Mouse (Mus musculus) stomach, embryonic 14.5 days (tissue): ENCODE measurements at regions not wholly inside any gene's neighbourhood (a gene's known extent, or its start where the extent isn't known, plus 50 kb on each side); places are given as distances from the start of the nearest gene placed in this dataset.

ENCODE experiments used
- ATAC-seq: fragments of 200-750 bp; cut with Nextera tagmentation; 2 replicates; pipeline ENCODE4 v1.8.0; 2017; ENCODE audit warnings: low read depth, moderate TSS enrichment; ENCODE audit not compliant: insufficient number of reproducible peaks, insufficient read depth, low FRiP score
- H3K27ac ChIP-seq: fragments of 300-500 bp; sonication (generic); 2 replicates; pipeline ENCODE4 v1.5.1; 2014; ENCODE audit warnings: mild to moderate bottlenecking, low read length, moderate library complexity, mixed read lengths
- H3K27me3 ChIP-seq: fragments of 300-500 bp; sonication (generic); 2 replicates; pipeline ENCODE4 v1.6.1; 2014; ENCODE audit warnings: low read length, control low read depth, mixed read lengths; ENCODE audit not compliant: control insufficient read depth, insufficient read depth
- H3K36me3 ChIP-seq: fragments of 300-500 bp; sonication (generic); 2 replicates; pipeline ENCODE4 v1.6.1; 2014; ENCODE audit warnings: mild to moderate bottlenecking, control low read depth, low read length, moderate library complexity, mixed read lengths; ENCODE audit not compliant: control insufficient read depth, insufficient read depth
- H3K4me1 ChIP-seq: fragments of 300-500 bp; sonication (generic); 2 replicates; pipeline ENCODE4 v1.6.1; 2014; ENCODE audit warnings: low read length, control low read depth, mixed read lengths; ENCODE audit not compliant: control insufficient read depth, insufficient read depth
- H3K4me2 ChIP-seq: fragments of 300-500 bp; sonication (generic); replicated peaks from 2 replicates; pipeline ENCODE4 v1.6.1; 2014; ENCODE audit warnings: low read depth, low read length, control low read depth
- H3K4me3 ChIP-seq: fragments of 300-500 bp; sonication (generic); 2 replicates; pipeline ENCODE4 v1.5.1; 2014; ENCODE audit warnings: low read depth, low read length, control low read depth
- H3K9ac ChIP-seq: fragments of 300-500 bp; sonication (generic); replicated peaks from 2 replicates; pipeline ENCODE4 v1.6.1; 2014; ENCODE audit warnings: low read depth, mild to moderate bottlenecking, control low read depth, low read length, moderate library complexity, mixed read lengths
- H3K9me3 ChIP-seq: fragments of 300-500 bp; sonication (generic); 2 replicates; pipeline ENCODE4 v1.6.1; 2016; ENCODE audit warnings: low read depth, low read length, control low read depth; ENCODE audit not compliant: control insufficient read depth
- whole genome bisulfite sequencing: fragments of 180-500 bp; shearing (Covaris S2); extraction: QIAGEN DNeasy Blood & Tissue Kit; methylation state at CpG from one replicate; pipeline ENCODE4 v1.1.7; 2014; 5-methylcytosine and 5-hydroxymethylcytosine counted together

DNA sequence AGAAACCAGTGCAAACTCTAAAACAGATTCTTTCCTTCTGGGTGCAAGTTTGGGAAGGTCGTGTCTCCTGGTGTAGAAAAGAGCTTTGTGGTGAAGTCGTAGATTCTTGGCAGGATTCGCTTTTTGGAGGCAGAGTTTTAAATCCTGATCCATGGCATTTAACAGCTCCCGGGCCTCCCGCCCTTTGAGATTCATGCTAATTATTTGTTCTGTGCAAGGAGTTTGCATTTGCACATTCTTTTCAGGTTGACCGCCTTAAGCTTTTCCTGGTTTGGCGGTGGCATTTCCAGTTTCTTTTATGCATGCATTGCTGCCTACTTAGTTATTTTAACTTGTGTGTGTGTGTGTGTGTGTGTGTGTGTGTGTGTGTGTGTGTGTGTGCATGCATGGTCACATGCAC lies 126.9 kb upstream of the A230072I06Rik start:
- H3K27me3 ChIP-seq: no peaks in the 10 kb centered on the region
- H3K36me3 ChIP-seq: no peaks in the 10 kb centered on the region
- WGBS: 66% methylated on average over 7 of the region's 7 CpGs
- H3K27ac ChIP-seq: no peak overlapping the region
- no peaks in the 10 kb centered on the region for H3K9me3 ChIP-seq
- no peak overlapping the region for H3K4me3 ChIP-seq
- no peak for ATAC-seq
- H3K4me2 ChIP-seq: no peak overlapping the region
- no peak overlapping the region for H3K9ac ChIP-seq
- no peaks in the 10 kb centered on the region for H3K4me1 ChIP-seq

DNA sequence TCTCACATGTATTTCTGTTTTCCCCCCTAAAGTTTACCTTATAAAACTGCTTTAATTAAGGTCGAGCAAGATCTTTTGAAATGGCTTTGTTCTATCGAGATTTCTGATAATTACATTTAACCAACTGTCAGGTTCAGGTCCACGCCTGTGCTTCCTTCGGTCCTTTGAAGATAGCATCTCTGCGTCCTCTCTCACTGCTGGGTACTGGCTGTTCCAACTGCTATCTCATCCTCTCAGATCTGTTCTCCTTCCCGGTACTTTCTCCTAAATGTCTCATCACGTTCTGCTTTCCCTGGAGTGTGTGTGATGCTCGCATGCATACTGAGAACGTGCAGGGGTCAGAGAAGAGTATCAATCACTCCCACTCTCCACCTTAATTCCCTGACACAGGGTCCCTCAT lies 125.8 kb upstream of the A230072I06Rik start:
- no peak overlapping the region for H3K27ac ChIP-seq
- H3K9ac ChIP-seq: no peak overlapping the region
- no peak overlapping the region for H3K4me2 ChIP-seq
- 53% methylated on average over 9 of the region's 9 CpGs for WGBS
- H3K4me1 ChIP-seq: no peaks in the 10 kb centered on the region
- ATAC-seq: no peak
- no peaks in the 10 kb centered on the region for H3K9me3 ChIP-seq
- H3K4me3 ChIP-seq: no peak overlapping the region
- H3K27me3 ChIP-seq: no peaks in the 10 kb centered on the region
- no peaks in the 10 kb centered on the region for H3K36me3 ChIP-seq

DNA sequence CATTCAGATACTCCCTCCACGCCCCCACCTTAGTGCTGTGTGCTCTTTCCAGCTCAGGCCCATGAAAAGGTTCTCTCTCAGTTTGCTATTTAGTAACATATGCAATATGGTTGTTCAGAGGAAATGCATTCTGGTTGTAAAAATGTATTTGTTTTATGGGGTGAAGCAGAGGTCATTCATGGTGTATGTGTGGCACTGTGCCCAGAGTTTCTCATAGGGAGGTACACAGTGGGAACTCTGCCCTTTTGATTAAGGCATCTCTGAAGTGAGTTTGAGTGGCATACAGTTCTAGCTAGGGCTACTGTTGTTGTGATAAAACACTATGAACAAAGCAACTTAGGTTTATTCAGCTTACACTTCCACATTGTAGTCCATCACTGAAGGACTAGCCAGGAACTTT lies 121.7 kb upstream of the A230072I06Rik start:
- no peak overlapping the region for H3K4me3 ChIP-seq
- 79% methylated on average over 1 of the region's 1 CpGs for WGBS
- peak; percentile 28; the same call in 1 of the 2 replicates for ATAC-seq
- H3K4me2 ChIP-seq: no peak overlapping the region
- H3K9me3 ChIP-seq: no peaks in the 10 kb centered on the region
- H3K36me3 ChIP-seq: no peaks in the 10 kb centered on the region
- no peaks in the 10 kb centered on the region for H3K27me3 ChIP-seq
- H3K4me1 ChIP-seq: no peaks in the 10 kb centered on the region
- no peak overlapping the region for H3K27ac ChIP-seq
- no peak overlapping the region for H3K9ac ChIP-seq

DNA sequence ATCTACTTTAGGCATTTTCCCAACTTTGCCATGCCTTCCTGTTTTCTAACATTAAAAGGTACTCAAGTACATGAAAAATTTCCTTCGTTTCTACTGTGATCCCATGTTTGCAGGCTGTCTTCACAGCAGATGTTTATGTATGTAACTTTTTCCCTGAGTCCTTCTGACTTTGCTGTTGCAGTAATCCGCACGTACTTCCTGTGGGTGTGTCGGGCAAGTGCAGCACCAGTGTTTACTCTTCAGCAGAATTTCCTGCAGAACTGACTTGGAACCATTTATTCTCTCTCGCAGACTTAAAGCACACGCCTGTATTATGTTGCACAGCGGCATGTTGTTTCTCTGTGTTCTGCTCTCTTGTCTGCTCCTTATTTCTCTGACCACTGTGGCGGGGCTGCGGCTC lies 120.4 kb upstream of the A230072I06Rik start:
- H3K4me2 ChIP-seq: no peak overlapping the region
- no peak overlapping the region for H3K9ac ChIP-seq
- H3K9me3 ChIP-seq: no peaks in the 10 kb centered on the region
- no peak for ATAC-seq
- WGBS: 58% methylated on average over 9 of the region's 9 CpGs
- peaks cover 2% of the 10 kb centered on the region; the same call in 1 of the 2 replicates for H3K4me1 ChIP-seq
- H3K36me3 ChIP-seq: no peaks in the 10 kb centered on the region
- H3K27ac ChIP-seq: no peak overlapping the region
- no peaks in the 10 kb centered on the region for H3K27me3 ChIP-seq
- H3K4me3 ChIP-seq: no peak overlapping the region

DNA sequence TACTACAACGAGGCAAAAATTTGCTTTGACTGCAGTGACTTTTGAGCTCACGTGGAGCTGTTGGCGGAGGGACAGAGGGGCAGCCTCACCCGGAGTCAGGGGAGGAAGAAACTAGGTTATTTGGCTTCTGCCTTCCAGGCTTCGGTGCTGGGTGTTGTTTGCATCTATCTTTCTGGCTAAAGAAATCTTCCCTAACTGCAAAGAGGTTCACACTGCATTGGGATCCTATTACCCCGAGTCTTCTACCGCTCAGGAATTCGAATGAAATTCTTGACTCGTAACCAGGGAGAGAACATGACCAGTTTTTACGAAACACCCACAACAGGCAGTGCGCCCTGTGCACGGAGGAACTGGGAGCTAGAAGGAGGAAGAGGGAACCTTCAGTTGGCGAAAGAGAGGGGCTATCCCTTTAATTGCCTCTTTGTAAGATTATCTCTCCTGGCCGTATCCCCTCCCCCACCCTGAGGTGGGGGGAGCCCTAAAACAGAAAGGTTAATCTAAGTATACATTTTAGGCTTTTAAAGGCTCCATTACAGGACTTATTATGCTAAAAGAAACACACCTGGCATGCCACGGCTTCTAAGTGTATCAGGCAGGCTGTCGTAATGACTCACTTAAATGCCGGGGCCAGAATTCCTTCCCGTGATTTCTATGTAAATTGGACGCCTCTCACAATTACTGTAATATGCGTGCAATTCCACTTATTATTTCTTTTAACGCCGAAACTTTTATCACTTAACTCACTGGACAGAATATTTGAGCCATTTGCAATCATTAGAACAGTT lies 115.5 kb upstream of the A230072I06Rik start:
- H3K36me3 ChIP-seq: no peaks in the 10 kb centered on the region
- H3K9ac ChIP-seq: no peak overlapping the region
- WGBS: 9% methylated on average over 22 of the region's 22 CpGs
- H3K9me3 ChIP-seq: no peaks in the 10 kb centered on the region
- H3K27ac ChIP-seq: no peak overlapping the region
- H3K4me3 ChIP-seq: peak overlapping the region; percentile 15
- no peaks in the 10 kb centered on the region for H3K27me3 ChIP-seq
- peaks cover 4% of the 10 kb centered on the region; the same call in 1 of the 2 replicates for H3K4me1 ChIP-seq
- H3K4me2 ChIP-seq: peak overlapping the region; percentile 43
- no peak for ATAC-seq

DNA sequence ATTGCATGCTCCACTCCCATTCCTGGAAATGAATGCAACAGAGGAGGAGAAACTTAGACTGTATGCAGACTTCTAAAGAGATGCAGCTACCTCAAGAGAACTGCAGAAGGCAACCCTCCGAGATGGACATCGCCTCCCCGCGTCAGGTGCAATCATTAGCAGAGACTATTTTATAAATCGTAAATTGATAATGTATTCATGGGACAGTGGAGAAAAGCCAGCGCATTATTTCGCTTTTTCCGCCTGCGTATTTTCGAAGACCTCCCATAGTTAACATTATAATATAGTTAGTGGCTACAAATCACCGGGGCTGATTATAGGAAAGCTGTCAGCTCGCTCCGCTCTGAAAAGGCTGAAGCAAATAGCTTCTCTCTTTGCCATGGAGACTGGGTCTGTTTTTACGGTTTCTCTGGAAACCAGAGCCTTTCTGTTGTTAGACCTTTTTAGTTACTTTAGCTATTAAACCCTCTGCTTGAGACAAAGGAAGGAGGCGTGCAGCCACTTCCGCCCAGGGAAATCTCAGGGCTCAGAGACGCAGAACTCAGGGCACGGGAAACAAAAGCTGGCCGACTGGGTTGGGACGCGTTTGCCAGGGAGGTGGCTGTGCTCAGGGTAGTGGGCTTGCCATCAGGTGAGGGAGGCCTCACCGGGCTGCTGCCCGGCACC lies 113.0 kb upstream of the A230072I06Rik start:
- ATAC-seq: no peak
- peaks cover 4% of the 10 kb centered on the region; the same call in 1 of the 2 replicates for H3K4me1 ChIP-seq
- no peaks in the 10 kb centered on the region for H3K36me3 ChIP-seq
- no peak overlapping the region for H3K4me2 ChIP-seq
- H3K9me3 ChIP-seq: no peaks in the 10 kb centered on the region
- no peaks in the 10 kb centered on the region for H3K27me3 ChIP-seq
- no peak overlapping the region for H3K4me3 ChIP-seq
- WGBS: 52% methylated on average over 23 of the region's 23 CpGs
- no peak overlapping the region for H3K27ac ChIP-seq
- no peak overlapping the region for H3K9ac ChIP-seq

DNA sequence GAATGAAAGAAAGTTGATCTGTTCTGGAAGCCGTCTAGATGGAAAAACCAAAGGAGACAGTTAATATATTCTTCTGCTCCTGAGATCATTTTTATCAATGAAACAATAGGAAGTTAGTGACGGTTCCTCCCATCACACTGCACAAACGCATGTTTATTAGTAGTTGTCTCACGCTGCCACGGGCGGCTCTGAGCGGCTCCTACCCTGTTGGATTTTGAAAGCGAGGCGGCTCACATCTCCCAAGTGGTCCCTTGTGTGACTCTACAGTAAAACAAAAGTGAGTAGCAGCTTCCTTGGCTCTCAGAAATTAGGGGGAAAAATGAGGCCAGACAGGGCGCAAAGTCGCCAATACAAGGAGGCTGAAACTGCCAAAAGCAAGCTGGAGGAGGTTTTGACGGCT lies 106.8 kb upstream of the A230072I06Rik start:
- Histone ChIP-seq H3K9me3 (no peaks in the 10 kb centered on the region), H3K27ac (no peak overlapping the region), H3K36me3 (no peaks in the 10 kb centered on the region), H3K4me2 (no peak overlapping the region), H3K4me3 (no peak overlapping the region), H3K9ac (no peak overlapping the region), H3K4me1 (0 out of 2 replicates have a peak, but pooled peaks cover 4% of the 10 kb centered on the region), H3K27me3 (peaks cover 6% of the 10 kb centered on the region; the same call in 1 of the 2 replicates)
- WGBS: 74% methylated on average over 12 of the region's 12 CpGs
- ATAC-seq: no peak

DNA sequence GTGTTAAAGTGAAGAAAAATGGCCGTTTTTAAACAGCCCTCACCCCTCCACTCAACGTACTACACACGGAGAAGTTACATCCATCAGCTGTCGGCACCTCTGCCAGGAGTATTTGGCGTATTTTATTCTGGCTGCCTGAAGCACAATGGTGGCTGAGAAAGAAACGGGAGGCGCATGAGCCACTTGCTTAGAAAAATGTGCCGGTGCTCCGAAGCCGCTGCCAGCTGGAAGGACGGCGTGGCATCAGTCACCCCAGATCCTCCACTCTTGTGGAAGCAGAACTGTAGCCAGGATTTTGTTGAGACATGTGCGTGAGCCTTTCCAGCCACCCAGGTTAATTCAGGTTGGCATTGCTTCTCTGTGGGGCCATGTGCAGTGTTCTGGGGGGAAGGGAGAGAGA lies 103.1 kb upstream of the A230072I06Rik start:
- Histone ChIP-seq H3K4me3 (no peak overlapping the region), H3K9ac (no peak overlapping the region), H3K9me3 (no peaks in the 10 kb centered on the region), H3K36me3 (no peaks in the 10 kb centered on the region), H3K27me3 (peaks cover 6% of the 10 kb centered on the region; the same call in 1 of the 2 replicates), H3K27ac (no peak overlapping the region), H3K4me1 (0 out of 2 replicates have a peak, but pooled peaks cover 4% of the 10 kb centered on the region), H3K4me2 (no peak overlapping the region)
- 44% methylated on average over 13 of the region's 13 CpGs for WGBS
- ATAC-seq: no peak
